Mouse (Mus musculus) ES-CJ7 (cell line): ENCODE data around the gene Glod4.

ENCODE experiments used
- DNase-seq: peaks from one replicate; pipeline ENCODE4 v3.0.0; 2011; ENCODE audit warnings: low read depth, low spot score

The Glod4 gene

GRCm38 (mm10) chr11:76206793-76207192 is 36.7 kb downstream of the Glod4 start:
- no peak for DNase-seq

GRCm38 (mm10) chr11:76201761-76202674 is 41.5 kb downstream of the Glod4 start:
- DNase-seq, result peak; percentile 28

- DNase-seq, result no peak
Observed at GRCm38 (mm10) chr11:76196977-76197469, 46.5 kb downstream of the Glod4 start.

- peak; percentile 56 for DNase-seq
Observed at GRCm38 (mm10) chr11:76196275-76196976, 47.1 kb downstream of the Glod4 start.

GRCm38 (mm10) chr11:76186908-76187307 is 56.6 kb downstream of the Glod4 start:
- peak; percentile 38 for DNase-seq

GRCm38 (mm10) chr11:76183745-76184144 is 59.8 kb downstream of the Glod4 start:
- no peak for DNase-seq

GRCm38 (mm10) chr11:76180146-76180540 is 63.4 kb downstream of the Glod4 start:
- no peak for DNase-seq

- DNase-seq, result peak; percentile 82
Observed at GRCm38 (mm10) chr11:76179495-76180145, 63.9 kb downstream of the Glod4 start, which contains the start of the genes Vps53 and Fam57a. Vps53 (minus strand) TSS chr11:76179647. Fam57a (plus strand) TSS chr11:76179671.

GRCm38 (mm10) chr11:76178726-76179494 is 64.6 kb downstream of the Glod4 start:
- DNase-seq, result peak; percentile 76

- no peak for DNase-seq
Observed at GRCm38 (mm10) chr11:76170207-76170606, 73.3 kb downstream of the Glod4 start.

GRCm38 (mm10) chr11:76168976-76169375 is 74.5 kb downstream of the Glod4 start:
- no peak for DNase-seq

GRCm38 (mm10) chr11:76167079-76167765 is 76.3 kb downstream of the Glod4 start:
- peak; percentile 45 for DNase-seq

- no peak for DNase-seq
Observed at GRCm38 (mm10) chr11:76166657-76167056, 76.9 kb downstream of the Glod4 start.

GRCm38 (mm10) chr11:76160251-76160650 is 83.3 kb downstream of the Glod4 start:
- no peak for DNase-seq

- DNase-seq, result no peak
Observed at GRCm38 (mm10) chr11:76158375-76158774, 85.2 kb downstream of the Glod4 start.

GRCm38 (mm10) chr11:76154861-76155260 is 88.7 kb downstream of the Glod4 start:
- no peak for DNase-seq

GRCm38 (mm10) chr11:76154200-76154599 is 89.3 kb downstream of the Glod4 start:
- no peak for DNase-seq

GRCm38 (mm10) chr11:76153236-76153951 is 90.1 kb downstream of the Glod4 start:
- DNase-seq, result no peak

GRCm38 (mm10) chr11:76150980-76151379 is 92.5 kb downstream of the Glod4 start:
- peak; percentile 20 for DNase-seq
